Mouse (Mus musculus): ENCODE results near the gene Prkce. TPM values are rescaled to one million over a fixed set of nuclear protein-coding genes. Genes with fewer than 3 reads are reported as not detected.

Gene Prkce
- polyA plus RNA-seq, 1 experiment from 2014 or later, result 1.9 TPM

GRCm38 (mm10) chr17:86572576-86572975 is 405.0 kb downstream of the Prkce start:
- WGBS (ENCODE audit: insufficient replicate concordance), result 53% methylated on average over 8 of the region's 8 CpGs
- ATAC-seq, result no peak
- Histone ChIP-seq H3K36me3 (no peaks in the 10 kb centered on the region), H3K4me2 (no peak overlapping the region), H3K9me3 (replicated peaks) (no peaks in the 10 kb centered on the region), H3K27ac (no peak overlapping the region), H3K27me3 (replicated peaks) (no peaks in the 10 kb centered on the region), H3K9ac (no peak overlapping the region), H3K4me3 (no peak overlapping the region), H3K4me1 (no peaks in the 10 kb centered on the region)

GRCm38 (mm10) chr17:86573596-86574248 is 406.1 kb downstream of the Prkce start:
- Histone ChIP-seq H3K9me3 (replicated peaks) (no peaks in the 10 kb centered on the region), H3K9ac (no peak overlapping the region), H3K27me3 (replicated peaks) (no peaks in the 10 kb centered on the region), H3K27ac (no peak overlapping the region), H3K4me2 (no peak overlapping the region), H3K36me3 (no peaks in the 10 kb centered on the region), H3K4me3 (no peak overlapping the region), H3K4me1 (no peaks in the 10 kb centered on the region)
- WGBS (ENCODE audit: insufficient replicate concordance), result 72% methylated on average over 16 of the region's 16 CpGs
- ATAC-seq, result no peak

- no peak for ATAC-seq
- no peak overlapping the region for H3K9ac ChIP-seq
- no peak overlapping the region for H3K4me2 ChIP-seq
- no peaks in the 10 kb centered on the region for H3K4me1 ChIP-seq
- H3K4me3 ChIP-seq, result no peak overlapping the region
- no peaks in the 10 kb centered on the region for H3K27me3 ChIP-seq (replicated peaks)
- no peaks in the 10 kb centered on the region for H3K36me3 ChIP-seq
- 44% methylated on average over 6 of the region's 6 CpGs for WGBS (ENCODE audit: insufficient replicate concordance)
- no peak overlapping the region for H3K27ac ChIP-seq
- H3K9me3 ChIP-seq (replicated peaks), result no peaks in the 10 kb centered on the region
Measured at GRCm38 (mm10) chr17:86580724-86581123, 413.1 kb downstream of the Prkce start.

GRCm38 (mm10) chr17:86582341-86582740 is 414.8 kb downstream of the Prkce start:
- Histone ChIP-seq H3K4me3 (no peak overlapping the region), H3K9ac (no peak overlapping the region), H3K27ac (no peak overlapping the region), H3K27me3 (replicated peaks) (no peaks in the 10 kb centered on the region), H3K4me2 (no peak overlapping the region), H3K9me3 (replicated peaks) (no peaks in the 10 kb centered on the region), H3K36me3 (no peaks in the 10 kb centered on the region), H3K4me1 (no peaks in the 10 kb centered on the region)
- 62% methylated on average over 4 of the region's 4 CpGs for WGBS (ENCODE audit: insufficient replicate concordance)
- no peak for ATAC-seq

GRCm38 (mm10) chr17:86586441-86586840 is 418.9 kb downstream of the Prkce start:
- no peaks in the 10 kb centered on the region for H3K4me1 ChIP-seq
- no peaks in the 10 kb centered on the region for H3K9me3 ChIP-seq (replicated peaks)
- no peak overlapping the region for H3K4me3 ChIP-seq
- no peaks in the 10 kb centered on the region for H3K36me3 ChIP-seq
- H3K27me3 ChIP-seq (replicated peaks), result no peaks in the 10 kb centered on the region
- ATAC-seq, result no peak
- 72% methylated on average over 5 of the region's 5 CpGs for WGBS (ENCODE audit: insufficient replicate concordance)
- no peak overlapping the region for H3K27ac ChIP-seq
- no peak overlapping the region for H3K4me2 ChIP-seq
- no peak overlapping the region for H3K9ac ChIP-seq

- WGBS (ENCODE audit: insufficient replicate concordance), result 42% methylated on average over 5 of the region's 5 CpGs
- Histone ChIP-seq H3K36me3 (no peaks in the 10 kb centered on the region), H3K27me3 (replicated peaks) (no peaks in the 10 kb centered on the region), H3K4me2 (no peak overlapping the region), H3K4me3 (no peak overlapping the region), H3K4me1 (no peaks in the 10 kb centered on the region), H3K9ac (no peak overlapping the region), H3K27ac (no peak overlapping the region), H3K9me3 (replicated peaks) (no peaks in the 10 kb centered on the region)
- no peak for ATAC-seq
Measured at GRCm38 (mm10) chr17:86588704-86589449, 421.3 kb downstream of the Prkce start.

GRCm38 (mm10) chr17:86589681-86590080 is 422.1 kb downstream of the Prkce start:
- no peak for ATAC-seq
- Histone ChIP-seq H3K9ac (no peak overlapping the region), H3K27ac (no peak overlapping the region), H3K4me2 (no peak overlapping the region), H3K27me3 (replicated peaks) (no peaks in the 10 kb centered on the region), H3K9me3 (replicated peaks) (no peaks in the 10 kb centered on the region), H3K4me1 (no peaks in the 10 kb centered on the region), H3K36me3 (no peaks in the 10 kb centered on the region), H3K4me3 (no peak overlapping the region)
- WGBS (ENCODE audit: insufficient replicate concordance), result 71% methylated on average over 5 of the region's 5 CpGs

GRCm38 (mm10) chr17:86591241-86591640 is 423.7 kb downstream of the Prkce start:
- 77% methylated on average over 10 of the region's 10 CpGs for WGBS (ENCODE audit: insufficient replicate concordance)
- H3K27ac ChIP-seq, result no peak overlapping the region
- no peak overlapping the region for H3K4me3 ChIP-seq
- ATAC-seq, result no peak
- H3K9ac ChIP-seq, result no peak overlapping the region
- no peak overlapping the region for H3K4me2 ChIP-seq
- no peaks in the 10 kb centered on the region for H3K36me3 ChIP-seq
- no peaks in the 10 kb centered on the region for H3K4me1 ChIP-seq
- no peaks in the 10 kb centered on the region for H3K9me3 ChIP-seq (replicated peaks)
- no peaks in the 10 kb centered on the region for H3K27me3 ChIP-seq (replicated peaks)

GRCm38 (mm10) chr17:86592991-86593586 is 425.5 kb downstream of the Prkce start:
- H3K27me3 ChIP-seq (replicated peaks), result no peaks in the 10 kb centered on the region
- no peaks in the 10 kb centered on the region for H3K4me1 ChIP-seq
- H3K9ac ChIP-seq, result no peak overlapping the region
- no peak overlapping the region for H3K4me3 ChIP-seq
- no peaks in the 10 kb centered on the region for H3K9me3 ChIP-seq (replicated peaks)
- no peaks in the 10 kb centered on the region for H3K36me3 ChIP-seq
- WGBS (ENCODE audit: insufficient replicate concordance), result 32% methylated on average over 6 of the region's 6 CpGs
- no peak overlapping the region for H3K27ac ChIP-seq
- no peak overlapping the region for H3K4me2 ChIP-seq
- ATAC-seq, result no peak

GRCm38 (mm10) chr17:86595526-86595925 is 427.9 kb downstream of the Prkce start:
- no peak overlapping the region for H3K4me3 ChIP-seq
- 68% methylated on average over 9 of the region's 9 CpGs for WGBS (ENCODE audit: insufficient replicate concordance)
- no peaks in the 10 kb centered on the region for H3K36me3 ChIP-seq
- H3K4me1 ChIP-seq, result no peaks in the 10 kb centered on the region
- H3K27ac ChIP-seq, result no peak overlapping the region
- no peaks in the 10 kb centered on the region for H3K27me3 ChIP-seq (replicated peaks)
- H3K9me3 ChIP-seq (replicated peaks), result no peaks in the 10 kb centered on the region
- no peak overlapping the region for H3K9ac ChIP-seq
- no peak for ATAC-seq
- H3K4me2 ChIP-seq, result no peak overlapping the region

- H3K4me1 ChIP-seq, result peaks cover 7% of the 10 kb centered on the region; the same call in 1 of the 2 replicates
- H3K9ac ChIP-seq, result no peak overlapping the region
- H3K27me3 ChIP-seq (replicated peaks), result no peaks in the 10 kb centered on the region
- peak; percentile 62; the same call in 1 of the 2 replicates for ATAC-seq
- H3K9me3 ChIP-seq (replicated peaks), result no peaks in the 10 kb centered on the region
- no peaks in the 10 kb centered on the region for H3K36me3 ChIP-seq
- WGBS (ENCODE audit: insufficient replicate concordance), result 32% methylated on average over 6 of the region's 6 CpGs
- no peak overlapping the region for H3K4me2 ChIP-seq
- no peak overlapping the region for H3K27ac ChIP-seq
- H3K4me3 ChIP-seq, result no peak overlapping the region
Measured at GRCm38 (mm10) chr17:86601116-86601515, 433.5 kb downstream of the Prkce start.

- no peak overlapping the region for H3K4me3 ChIP-seq
- H3K27ac ChIP-seq, result no peak overlapping the region
- no peaks in the 10 kb centered on the region for H3K36me3 ChIP-seq
- ATAC-seq, result no peak
- H3K4me1 ChIP-seq, result peaks cover 7% of the 10 kb centered on the region; the same call in 1 of the 2 replicates
- no peak overlapping the region for H3K4me2 ChIP-seq
- no peak overlapping the region for H3K9ac ChIP-seq
- WGBS (ENCODE audit: insufficient replicate concordance), result 66% methylated on average over 2 of the region's 2 CpGs
- H3K27me3 ChIP-seq (replicated peaks), result no peaks in the 10 kb centered on the region
- no peaks in the 10 kb centered on the region for H3K9me3 ChIP-seq (replicated peaks)
Measured at GRCm38 (mm10) chr17:86601901-86602300, 434.3 kb downstream of the Prkce start.

All from liver, embryonic 12.5 days (tissue).